Mouse (Mus musculus) B cell, adult (primary cell): ENCODE results near the gene Exoc6b. TPM values are rescaled to one million over a fixed set of nuclear protein-coding genes. Genes with fewer than 3 reads are reported as not detected.

Source experiments
- total RNA-seq: library from RNA; stranded (reverse); gene quantifications from 4 replicates; pipeline ENCODE4 v1.2.4, GENCODE M21; 2023; ENCODE audit not compliant: inconsistent age

Exoc6b gene
- 18.5 to 25.5 TPM (median 22.4 TPM) in 4 replicates for total RNA-seq

DNA sequence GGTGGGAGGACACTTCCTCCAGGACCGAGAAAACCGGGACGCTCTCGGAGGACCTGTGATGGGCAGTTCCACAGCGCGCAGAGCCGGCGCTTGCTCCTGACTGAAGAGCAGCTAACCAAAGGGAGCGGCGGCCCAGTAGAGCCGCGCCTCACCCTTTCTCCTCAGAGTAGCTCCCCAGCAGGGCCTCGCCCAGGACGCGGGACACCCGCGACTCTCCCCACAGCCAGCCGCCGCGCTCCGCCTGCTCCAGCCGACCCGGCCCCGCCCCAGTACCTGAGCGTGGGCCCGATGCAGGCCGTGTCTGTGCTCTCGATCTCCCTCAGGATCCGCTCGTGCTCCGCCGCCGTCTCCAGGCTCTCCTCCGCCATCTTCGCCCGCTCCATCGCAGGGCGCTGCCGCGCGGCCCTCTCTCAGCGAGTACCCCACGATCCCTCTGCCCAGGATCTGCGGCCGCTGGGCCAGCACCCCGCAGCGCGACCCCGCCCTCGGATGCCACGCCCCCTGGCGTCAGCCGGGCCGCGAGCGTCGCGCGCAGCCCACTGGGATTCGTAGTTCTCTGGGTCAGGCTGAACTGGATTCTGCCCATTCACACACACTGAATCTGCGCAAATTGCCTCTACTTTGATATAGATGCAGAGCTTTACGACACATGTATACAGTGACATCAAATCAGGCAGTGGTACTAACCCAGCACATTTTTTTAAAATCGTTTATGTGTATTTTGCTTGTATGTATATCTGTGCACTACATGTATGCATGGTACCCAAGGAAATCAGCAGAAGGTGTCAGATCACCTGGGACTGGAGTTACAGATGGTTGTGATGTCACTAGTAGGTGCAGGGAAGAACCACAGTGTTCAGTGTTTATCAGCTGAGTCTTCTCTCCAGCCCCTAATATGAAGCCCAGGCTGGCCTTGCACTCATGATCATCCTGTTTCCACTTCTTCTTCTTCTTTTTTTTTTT is at the start of gene Exoc6b:
Gene Exoc6b (minus strand): TSS at position 491 of the 963 bp plus-strand sequence.

DNA sequence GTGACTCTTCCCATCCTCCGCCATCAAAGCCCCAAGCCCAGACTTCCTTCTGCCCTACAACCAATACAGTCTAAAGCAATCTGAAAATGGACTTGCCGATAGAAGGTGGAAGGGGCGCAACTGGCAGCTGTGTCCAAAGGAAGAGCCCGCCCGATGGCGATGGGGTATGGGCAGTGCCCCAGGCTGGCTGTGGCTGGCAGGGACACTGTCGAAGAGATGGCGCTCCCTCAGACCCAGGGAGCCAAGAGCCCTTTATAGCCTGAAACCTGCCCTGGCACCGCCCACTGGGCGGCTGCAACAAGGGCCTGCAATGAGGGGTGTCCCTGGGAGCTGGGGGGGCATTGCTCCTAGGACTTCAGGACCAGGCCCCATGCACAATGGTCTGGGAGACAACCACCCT is 475.6 kb downstream of the Exoc6b start, which contains the start of gene Cyp26b1:
Gene Cyp26b1 (minus strand): TSS at position 216 of the 400 bp plus-strand sequence.

Other genes starting within 250 kb of the Exoc6b start
- 4.8 to 6.4 TPM (median 5.9 TPM) in 4 replicates for gene Spr, start 68.3 kb upstream of the Exoc6b start, total RNA-seq
- gene Emx1, start 117.9 kb upstream of the Exoc6b start, total RNA-seq = not detected in 4 replicates